Mouse (Mus musculus): ENCODE measurements around the gene Psmb4. TPM values are rescaled to one million over a fixed set of nuclear protein-coding genes. Genes with fewer than 3 reads are reported as not detected.
"Not testable (repeated sequence)": the region's sequence is repeated elsewhere in the genome, so short reads cannot be mapped to it uniquely, and the experiment has no call there.

The Psmb4 gene
- polyA plus RNA-seq, 1 experiment from 2014 or later = 357 TPM

DNA sequence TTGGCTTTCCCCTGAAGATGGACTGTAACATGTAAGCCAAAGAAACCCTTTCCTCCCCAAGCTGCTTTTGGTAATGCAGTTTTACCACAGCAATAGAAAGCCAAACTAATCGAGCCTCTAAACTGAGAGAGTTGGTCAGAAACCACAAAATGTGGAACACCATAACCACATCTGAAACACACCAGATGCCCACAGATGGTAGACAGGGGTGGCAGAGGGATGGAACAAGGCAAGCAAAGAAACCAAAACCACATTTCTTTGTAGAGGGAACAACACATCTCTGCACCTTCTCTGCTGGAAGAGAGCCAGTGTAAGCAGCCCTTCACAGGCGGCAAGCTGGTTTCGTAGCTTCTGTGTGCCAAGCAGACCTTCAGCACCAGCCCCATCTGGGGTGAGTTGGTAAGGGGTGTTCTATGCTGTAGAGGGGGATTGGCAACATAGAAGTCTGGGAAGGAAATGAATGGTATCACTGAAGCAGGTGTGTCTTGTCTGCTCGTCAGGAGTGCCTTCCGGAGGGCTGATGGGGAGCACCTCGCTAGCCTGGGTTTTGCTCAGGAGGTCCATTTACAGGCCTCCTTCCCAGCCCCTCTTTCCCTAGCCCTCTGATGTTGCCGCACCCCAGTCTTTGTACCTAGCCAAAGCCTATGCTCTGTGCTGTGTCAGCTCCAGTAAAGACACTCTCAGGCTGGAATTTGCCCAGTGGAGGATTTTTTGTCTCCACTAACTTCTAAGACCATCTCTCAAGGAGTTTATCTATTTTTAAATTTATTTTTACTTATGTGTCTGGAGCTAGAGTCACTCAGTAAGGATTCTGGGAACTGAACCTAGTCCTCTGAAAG, 29.4 kb upstream of the Psmb4 start:
- Histone ChIP-seq H3K4me1 (replicated peaks; ENCODE audit: control insufficient read depth, insufficient read depth, low read length) (no peaks in the 10 kb centered on the region), H3K27me3 (ENCODE audit: control insufficient read depth, insufficient read depth, low read length) (no peaks in the 10 kb centered on the region), H3K9me3 (ENCODE audit: control insufficient read depth, low read length) (no peaks in the 10 kb centered on the region), H3K9ac (ENCODE audit: low read depth, low read length) (no peak overlapping the region), H3K36me3 (ENCODE audit: control insufficient read depth, insufficient read depth, low read length) (no peaks in the 10 kb centered on the region), H3K4me3 (ENCODE audit: low read depth, low read length) (no peak overlapping the region), H3K27ac (ENCODE audit: low read depth, low read length) (no peak overlapping the region), H3K4me2 (replicated peaks; ENCODE audit: low read depth, low read length) (no peak overlapping the region)
- no peak for DNase-seq (ENCODE audit: low spot score)
- 92% methylated on average over 7 of the region's 7 CpGs for WGBS
- no peak for ATAC-seq (ENCODE audit: low FRiP score)

DNA sequence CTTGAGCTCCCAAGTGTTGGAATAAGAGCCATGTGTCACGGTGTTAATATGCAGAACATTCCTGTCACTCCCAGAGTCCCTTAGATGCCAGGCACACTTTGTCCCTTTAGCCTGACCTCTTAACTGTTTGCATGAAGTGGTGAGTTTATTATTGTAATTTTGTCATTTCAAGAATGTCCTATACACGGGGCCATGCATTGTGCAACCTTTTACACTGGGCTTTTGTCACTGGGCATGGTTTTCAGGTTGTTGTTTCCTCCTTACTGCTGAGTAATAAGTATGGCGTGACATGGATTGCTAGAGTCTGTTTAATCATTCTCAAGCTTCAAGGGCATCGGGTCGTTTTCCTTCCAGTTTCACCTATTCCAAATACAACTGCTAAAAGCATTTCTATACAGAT, 27.0 kb upstream of the Psmb4 start:
- H3K9me3 ChIP-seq (ENCODE audit: control insufficient read depth, low read length) = no peaks in the 10 kb centered on the region
- no peak overlapping the region for H3K9ac ChIP-seq (ENCODE audit: low read depth, low read length)
- H3K36me3 ChIP-seq (ENCODE audit: control insufficient read depth, insufficient read depth, low read length) = no peaks in the 10 kb centered on the region
- H3K4me1 ChIP-seq (replicated peaks; ENCODE audit: control insufficient read depth, insufficient read depth, low read length) = no peaks in the 10 kb centered on the region
- H3K27me3 ChIP-seq (ENCODE audit: control insufficient read depth, insufficient read depth, low read length) = no peaks in the 10 kb centered on the region
- DNase-seq (ENCODE audit: low spot score) (no peak), ATAC-seq (ENCODE audit: low FRiP score) (no peak)
- WGBS = 71% methylated on average over 5 of the region's 5 CpGs
- no peak overlapping the region for H3K27ac ChIP-seq (ENCODE audit: low read depth, low read length)
- H3K4me3 ChIP-seq (ENCODE audit: low read depth, low read length) = no peak overlapping the region
- H3K4me2 ChIP-seq (replicated peaks; ENCODE audit: low read depth, low read length) = no peak overlapping the region

DNA sequence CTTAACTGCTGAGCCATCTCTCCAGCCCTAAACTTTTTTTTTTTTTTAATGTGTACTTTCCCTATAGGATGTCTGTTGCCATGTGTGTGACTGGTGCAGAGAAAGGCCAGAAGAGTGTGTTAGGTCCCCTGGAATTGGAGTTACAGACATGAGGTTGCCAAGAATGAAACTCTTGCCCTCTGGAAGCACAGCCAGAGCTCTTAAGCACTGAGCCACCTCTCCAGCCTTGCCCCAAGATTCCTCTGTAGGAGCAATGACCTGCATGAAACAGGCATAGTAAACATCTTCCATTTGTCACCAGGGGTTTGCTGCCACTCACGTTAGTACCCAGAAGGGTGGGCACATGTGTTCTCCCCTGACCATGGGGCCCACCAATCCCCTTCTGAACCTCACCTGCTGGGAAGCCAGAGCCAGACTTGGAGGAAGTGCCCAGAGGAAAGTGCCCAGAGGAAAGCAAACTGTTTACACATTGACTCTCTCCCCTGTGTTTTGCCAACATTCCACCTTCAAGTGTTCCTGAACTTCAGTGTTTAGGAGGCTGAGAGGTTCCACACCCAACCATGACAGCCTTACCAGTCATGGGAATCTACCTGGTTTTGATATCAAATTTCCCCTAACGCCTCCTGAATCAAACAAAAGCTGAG, 24.4 kb upstream of the Psmb4 start:
- ATAC-seq (ENCODE audit: low FRiP score) (no peak), DNase-seq (ENCODE audit: low spot score) (no peak)
- H3K4me2 ChIP-seq (replicated peaks; ENCODE audit: low read depth, low read length) = no peak overlapping the region
- no peaks in the 10 kb centered on the region for H3K27me3 ChIP-seq (ENCODE audit: control insufficient read depth, insufficient read depth, low read length)
- no peaks in the 10 kb centered on the region for H3K9me3 ChIP-seq (ENCODE audit: control insufficient read depth, low read length)
- H3K4me1 ChIP-seq (replicated peaks; ENCODE audit: control insufficient read depth, insufficient read depth, low read length) = no peaks in the 10 kb centered on the region
- no peak overlapping the region for H3K4me3 ChIP-seq (ENCODE audit: low read depth, low read length)
- no peak overlapping the region for H3K9ac ChIP-seq (ENCODE audit: low read depth, low read length)
- H3K27ac ChIP-seq (ENCODE audit: low read depth, low read length) = no peak overlapping the region
- H3K36me3 ChIP-seq (ENCODE audit: control insufficient read depth, insufficient read depth, low read length) = no peaks in the 10 kb centered on the region
- 80% methylated on average over 2 of the region's 2 CpGs for WGBS

- Histone ChIP-seq H3K36me3 (ENCODE audit: control insufficient read depth, insufficient read depth, low read length) (no peaks in the 10 kb centered on the region), H3K4me1 (replicated peaks; ENCODE audit: control insufficient read depth, insufficient read depth, low read length) (no peaks in the 10 kb centered on the region), H3K4me2 (replicated peaks; ENCODE audit: low read depth, low read length) (no peak overlapping the region), H3K4me3 (ENCODE audit: low read depth, low read length) (no peak overlapping the region), H3K27ac (ENCODE audit: low read depth, low read length) (no peak overlapping the region), H3K27me3 (ENCODE audit: control insufficient read depth, insufficient read depth, low read length) (no peaks in the 10 kb centered on the region), H3K9ac (ENCODE audit: low read depth, low read length) (no peak overlapping the region), H3K9me3 (ENCODE audit: control insufficient read depth, low read length) (no peaks in the 10 kb centered on the region)
- 69% methylated on average over 1 of the region's 1 CpGs for WGBS
- ATAC-seq (ENCODE audit: low FRiP score) = no peak
- DNase-seq (ENCODE audit: low spot score) = no peak
Measured at GRCm38 (mm10) chr3:94906482-94906881, 19.7 kb upstream of the Psmb4 start.

- not testable (repeated sequence) for H3K27me3 ChIP-seq (ENCODE audit: control insufficient read depth, insufficient read depth, low read length); H3K4me1 ChIP-seq (replicated peaks; ENCODE audit: control insufficient read depth, insufficient read depth, low read length); H3K36me3 ChIP-seq (ENCODE audit: control insufficient read depth, insufficient read depth, low read length); ATAC-seq (ENCODE audit: low FRiP score); H3K9ac ChIP-seq (ENCODE audit: low read depth, low read length); DNase-seq (ENCODE audit: low spot score); H3K27ac ChIP-seq (ENCODE audit: low read depth, low read length); H3K4me3 ChIP-seq (ENCODE audit: low read depth, low read length); H3K4me2 ChIP-seq (replicated peaks; ENCODE audit: low read depth, low read length); H3K9me3 ChIP-seq (ENCODE audit: control insufficient read depth, low read length)
- WGBS = 64% methylated on average over 3 of the region's 3 CpGs
Measured at GRCm38 (mm10) chr3:94904759-94905158, 18.0 kb upstream of the Psmb4 start.

- no peak overlapping the region for H3K4me2 ChIP-seq (replicated peaks; ENCODE audit: low read depth, low read length)
- H3K4me1 ChIP-seq (replicated peaks; ENCODE audit: control insufficient read depth, insufficient read depth, low read length) = no peaks in the 10 kb centered on the region
- ATAC-seq (ENCODE audit: low FRiP score) = no peak
- no peaks in the 10 kb centered on the region for H3K36me3 ChIP-seq (ENCODE audit: control insufficient read depth, insufficient read depth, low read length)
- H3K27me3 ChIP-seq (ENCODE audit: control insufficient read depth, insufficient read depth, low read length) = no peaks in the 10 kb centered on the region
- DNase-seq (ENCODE audit: low spot score) = peak; percentile 73
- no peak overlapping the region for H3K9ac ChIP-seq (ENCODE audit: low read depth, low read length)
- 28% methylated on average over 7 of the region's 7 CpGs for WGBS
- no peak overlapping the region for H3K27ac ChIP-seq (ENCODE audit: low read depth, low read length)
- no peaks in the 10 kb centered on the region for H3K9me3 ChIP-seq (ENCODE audit: control insufficient read depth, low read length)
- H3K4me3 ChIP-seq (ENCODE audit: low read depth, low read length) = no peak overlapping the region
Measured at GRCm38 (mm10) chr3:94902747-94903146, 16.0 kb upstream of the Psmb4 start.

DNA sequence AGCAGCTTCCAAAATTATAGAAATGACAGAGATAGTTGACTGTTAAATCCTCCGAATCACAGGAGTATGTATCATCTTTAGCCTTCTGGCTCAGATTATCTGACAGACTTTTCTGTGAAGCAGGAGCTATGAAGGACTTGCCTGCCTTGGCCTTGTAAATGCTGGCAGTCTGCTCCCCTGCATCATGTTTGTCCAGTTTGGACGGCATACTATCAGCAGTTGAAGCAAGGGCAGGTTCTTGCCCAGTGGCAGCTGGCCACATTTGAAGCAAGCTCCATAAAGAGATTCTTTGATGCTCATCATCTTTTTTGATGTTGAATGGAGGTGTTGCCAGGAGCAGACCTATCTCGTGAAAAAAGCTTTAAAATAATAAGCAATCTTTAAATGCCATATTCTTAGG, 7.3 kb upstream of the Psmb4 start:
- Histone ChIP-seq H3K27me3 (ENCODE audit: control insufficient read depth, insufficient read depth, low read length) (0 out of 2 replicates have a peak, but pooled peaks cover 2% of the 10 kb centered on the region), H3K9ac (ENCODE audit: low read depth, low read length) (no peak overlapping the region), H3K9me3 (ENCODE audit: control insufficient read depth, low read length) (no peaks in the 10 kb centered on the region), H3K36me3 (ENCODE audit: control insufficient read depth, insufficient read depth, low read length) (no peaks in the 10 kb centered on the region), H3K4me3 (ENCODE audit: low read depth, low read length) (no peak overlapping the region), H3K4me2 (replicated peaks; ENCODE audit: low read depth, low read length) (no peak overlapping the region), H3K27ac (ENCODE audit: low read depth, low read length) (no peak overlapping the region), H3K4me1 (replicated peaks; ENCODE audit: control insufficient read depth, insufficient read depth, low read length) (no peaks in the 10 kb centered on the region)
- 72% methylated on average over 3 of the region's 3 CpGs for WGBS
- no peak for DNase-seq (ENCODE audit: low spot score)
- no peak for ATAC-seq (ENCODE audit: low FRiP score)

DNA sequence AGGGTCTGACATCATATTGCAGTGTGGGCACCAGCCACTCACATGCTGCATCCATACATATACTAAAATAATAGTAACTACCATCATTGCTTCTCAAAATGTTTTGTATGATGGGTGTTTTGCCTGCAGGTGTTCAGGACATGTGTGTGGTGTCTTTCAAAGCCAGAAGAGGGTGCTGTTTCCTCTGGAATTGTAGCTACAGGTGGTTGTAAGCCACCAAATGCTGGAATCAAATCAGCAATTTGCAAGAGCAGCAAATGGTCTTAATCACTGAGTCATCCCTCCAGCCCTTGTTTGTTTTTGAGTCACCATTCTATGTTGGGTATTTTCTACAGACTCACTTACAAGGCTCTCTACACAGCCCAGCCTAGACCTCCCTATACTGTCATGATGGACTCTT, 1.8 kb upstream of the Psmb4 start:
- Histone ChIP-seq H3K4me3 (ENCODE audit: low read depth, low read length) (no peak overlapping the region), H3K27me3 (ENCODE audit: control insufficient read depth, insufficient read depth, low read length) (no peaks in the 10 kb centered on the region), H3K36me3 (ENCODE audit: control insufficient read depth, insufficient read depth, low read length) (no peaks in the 10 kb centered on the region), H3K9ac (ENCODE audit: low read depth, low read length) (no peak overlapping the region), H3K27ac (ENCODE audit: low read depth, low read length) (no peak overlapping the region), H3K4me2 (replicated peaks; ENCODE audit: low read depth, low read length) (no peak overlapping the region), H3K9me3 (ENCODE audit: control insufficient read depth, low read length) (no peaks in the 10 kb centered on the region), H3K4me1 (replicated peaks; ENCODE audit: control insufficient read depth, insufficient read depth, low read length) (peaks cover 3% of the 10 kb centered on the region; the same call in 1 of the 2 replicates)
- no peak for DNase-seq (ENCODE audit: low spot score)
- ATAC-seq (ENCODE audit: low FRiP score) = no peak

GRCm38 (mm10) chr3:94882579-94882978, 4.2 kb downstream of the Psmb4 start:
- no peak overlapping the region for H3K27ac ChIP-seq (ENCODE audit: low read depth, low read length)
- no peak for DNase-seq (ENCODE audit: low spot score)
- H3K4me1 ChIP-seq (replicated peaks; ENCODE audit: control insufficient read depth, insufficient read depth, low read length) = peaks cover 3% of the 10 kb centered on the region; the same call in 1 of the 2 replicates
- no peak overlapping the region for H3K4me3 ChIP-seq (ENCODE audit: low read depth, low read length)
- no peaks in the 10 kb centered on the region for H3K27me3 ChIP-seq (ENCODE audit: control insufficient read depth, insufficient read depth, low read length)
- WGBS = 83% methylated on average over 3 of the region's 3 CpGs
- no peak overlapping the region for H3K4me2 ChIP-seq (replicated peaks; ENCODE audit: low read depth, low read length)
- H3K9me3 ChIP-seq (ENCODE audit: control insufficient read depth, low read length) = no peaks in the 10 kb centered on the region
- peaks cover 25% of the 10 kb centered on the region for H3K36me3 ChIP-seq (ENCODE audit: control insufficient read depth, insufficient read depth, low read length)
- H3K9ac ChIP-seq (ENCODE audit: low read depth, low read length) = no peak overlapping the region
- no peak for ATAC-seq (ENCODE audit: low FRiP score)
